In genomic region chr13:62627071-62627470, GRCm38 (mm10) we compare ENCODE assay signal across 9 mouse cellular contexts. TPM values are rescaled to one million over a fixed set of nuclear protein-coding genes. Genes with fewer than 3 reads are reported as not detected.
DNase-seq lines count a peak whose midpoint lies in the region; ATAC-seq and TF ChIP-seq lines count a peak whose summit lies in the region.
"Not testable (repeated sequence)": the region's sequence is repeated elsewhere in the genome, so short reads cannot be mapped to it uniquely, and the experiment has no call there.
"Had no signal": no experiment of that assay in that cellular context is flagged by ENCODE, and none has a peak within 500 bp of the region (broad histone marks: within the 10 kb centered on the region; RNA-seq: fewer than 3 reads in every experiment).

No protein-coding gene starts in this region.

- H3K9me3 ChIP-seq in midbrain, postnatal 0 days (ENCODE audit: low read length), result not testable (repeated sequence)

- not testable (repeated sequence) for H3K9ac ChIP-seq in midbrain, postnatal 0 days (replicated peaks; ENCODE audit: low read length, poor library complexity, severe bottlenecking)

- not testable (repeated sequence) for H3K36me3 ChIP-seq in midbrain, postnatal 0 days (ENCODE audit: insufficient read depth, low read length)

- not testable (repeated sequence) for H3K27me3 ChIP-seq in midbrain, postnatal 0 days (ENCODE audit: insufficient read depth, low read length)

- not testable (repeated sequence) for H3K4me3 ChIP-seq in midbrain, postnatal 0 days (ENCODE audit: low read depth, low read length)

- peak; percentile 75 for TF ChIP-seq CTCF in midbrain, postnatal 0 days (IDR thresholded peaks at IDR 0.05)

- H3K4me2 ChIP-seq in midbrain, postnatal 0 days (ENCODE audit: low read depth, low read length, poor library complexity, severe bottlenecking), result not testable (repeated sequence)

- WGBS in midbrain, postnatal 0 days, result 33% methylated on average over 1 of the region's 1 CpGs

- DNase-seq in B cell, adult 2 months, result peak; percentile 62 to 63
- DNase-seq in WW6 (ENCODE audit: low read depth, low spot score) (peak; percentile 18), liver (peak; percentile 12)
- peak; percentile 2 to 26 for DNase-seq in cerebellum, postnatal 36 days
- DNase-seq in kidney, adult 9 months, result peak; percentile 31
- DNase-seq in midbrain, postnatal 0 days (ENCODE audit: low spot score), result peak; percentile 41
- DNase-seq in spleen, postnatal 36 days (ENCODE audit: low spot score in 2 of 2), result peak; percentile 3

- peak; percentile 83 for ATAC-seq in granulocyte monocyte progenitor cell, adult 5-6 weeks (replicated peaks; ENCODE audit: poor library complexity, severe bottlenecking)
- ATAC-seq in midbrain, postnatal 0 days (ENCODE audit: low FRiP score), result not testable (repeated sequence)

- H3K27ac ChIP-seq in midbrain, postnatal 0 days (ENCODE audit: low read depth, low read length), result not testable (repeated sequence)

- H3K4me1 ChIP-seq in midbrain, postnatal 0 days (ENCODE audit: insufficient read depth, low read length), result not testable (repeated sequence)

RNA-seq across cellular contexts. Expression of gene 6720489N17Rik, which starts 3.1 kb away (rescaled TPM):
- 8.1 and 12.7 TPM in 2 replicates for total RNA-seq in granulocyte monocyte progenitor cell, adult 5-6 weeks (2014; fragmentation: Nextera tagmentation)
- total RNA-seq in granulocyte monocyte progenitor cell, adult 5-6 weeks (2017), result 15.8 and 30.5 TPM in 2 replicates
- total RNA-seq in midbrain, postnatal 0 days (2014; rRNA removed), result 4.1 and 16.5 TPM in 2 replicates
- polyA plus RNA-seq in midbrain, postnatal 0 days (2015; fragmentation: Nextera tagmentation; extraction: Ambion mirVana), result 4.4 and 6.3 TPM in 2 replicates
- polyA plus RNA-seq: small intestine, adult 2 months had no signal

RNA-seq across cellular contexts. Expression of gene Zfp934, which starts 56.1 kb away (rescaled TPM):
- total RNA-seq in granulocyte monocyte progenitor cell, adult 5-6 weeks (2014; fragmentation: Nextera tagmentation), result 17.5 and 40.6 TPM in 2 replicates
- 7.5 and 12.5 TPM in 2 replicates for total RNA-seq in granulocyte monocyte progenitor cell, adult 5-6 weeks (2017)
- 4.0 and 7.7 TPM in 2 replicates for total RNA-seq in midbrain, postnatal 0 days (2014; rRNA removed)
- polyA plus RNA-seq in midbrain, postnatal 0 days (2015; fragmentation: Nextera tagmentation; extraction: Ambion mirVana), result 6.3 and 7.3 TPM in 2 replicates

Comparison
In these comparisons a context has a peak if more than half of its experiments do, and no peak if none do; other contexts are left out.
1. DNase-seq: peak in every context shown above with its lines; median percentile 62 in B cell, adult 2 months; 41 in midbrain, postnatal 0 days; 31 in kidney, adult 9 months; 18 in WW6; 14 in cerebellum, postnatal 36 days; 12 in liver; 3 in spleen, postnatal 36 days.